Mouse (Mus musculus) erythroblast, embryonic 14.5 days (primary cell): Measurements from ENCODE around the gene Hist1h4i.

ENCODE experiments used
- GATA1 ChIP-seq: IDR thresholded peaks from 2 replicates; pipeline ENCODE4 v1.6.1; 2012; ENCODE audit warnings: low read length, inconsistent platforms, mixed read lengths
- TAL1 ChIP-seq: IDR thresholded peaks from 3 replicates; pipeline ENCODE4 v1.6.1; 2012; ENCODE audit warnings: low read length, inconsistent platforms, mixed read lengths

DNA sequence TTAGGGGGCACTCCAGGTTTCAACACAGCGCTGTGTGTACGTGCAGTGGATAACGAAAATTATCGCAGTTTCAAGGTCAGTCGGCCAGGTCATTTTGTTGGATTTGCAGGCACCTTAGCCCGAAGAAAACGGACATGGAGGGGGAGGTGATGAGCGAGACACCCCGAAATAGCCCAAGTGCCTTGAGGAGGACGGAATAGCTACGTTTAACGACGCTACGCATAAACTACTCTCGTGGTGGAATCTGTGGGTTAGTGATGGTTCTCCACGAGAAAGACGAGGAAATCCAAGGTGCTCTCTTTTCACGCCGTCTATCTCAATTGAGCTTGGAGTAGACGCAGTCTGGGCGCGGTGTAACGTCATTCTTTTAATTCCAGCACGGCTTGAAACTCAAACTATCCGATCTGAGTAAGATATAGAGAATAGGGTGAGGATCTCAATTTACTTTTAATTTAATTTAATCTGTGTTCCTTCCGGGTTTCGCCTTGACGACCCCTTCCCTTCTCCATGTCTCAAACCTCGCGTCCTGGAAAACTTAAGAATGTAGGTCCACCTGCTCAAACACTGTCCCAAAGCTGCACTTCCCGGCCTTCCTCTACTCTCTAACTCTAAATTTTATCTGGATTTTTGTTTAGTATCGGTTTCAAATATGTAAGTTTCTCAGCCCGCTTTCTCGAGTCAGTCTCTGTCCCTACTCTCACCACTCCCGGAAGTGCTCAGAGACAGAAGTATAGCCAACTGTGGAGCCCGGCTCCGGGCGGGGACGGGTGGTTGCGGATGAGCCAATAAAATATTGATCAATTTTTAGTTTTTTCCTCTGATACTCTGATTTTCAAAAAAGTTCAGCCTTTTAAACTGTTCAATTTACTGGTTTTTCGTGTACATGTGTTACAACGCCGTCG, 21.0 kb downstream of the Hist1h4i start:
- TF ChIP-seq GATA1, result no peak
- no peak for TF ChIP-seq TAL1
